Mouse (Mus musculus) neural tube, embryonic 15.5 days (tissue): ENCODE data around the gene Bik. TPM values are rescaled to one million over a fixed set of nuclear protein-coding genes. Genes with fewer than 3 reads are reported as not detected.

Experiments
- ATAC-seq: fragments of 200-750 bp; cut with Nextera tagmentation; 2 replicates; pipeline ENCODE4 v1.8.0; 2017; ENCODE audit warnings: mild to moderate bottlenecking, moderate TSS enrichment, moderate library complexity; ENCODE audit not compliant: low FRiP score
- H3K27ac ChIP-seq: fragments of 300-500 bp; sonication (generic); replicated peaks from 2 replicates; pipeline ENCODE4 v1.5.1; 2015; ENCODE audit warnings: mild to moderate bottlenecking, inconsistent platforms
- H3K27me3 ChIP-seq: fragments of 300-500 bp; sonication (generic); replicated peaks from 2 replicates; pipeline ENCODE4 v1.6.1; 2015; ENCODE audit warnings: inconsistent platforms
- H3K36me3 ChIP-seq: fragments of 300-500 bp; sonication (generic); 2 replicates; pipeline ENCODE4 v1.6.1; 2015; ENCODE audit warnings: inconsistent platforms
- H3K4me1 ChIP-seq: fragments of 300-500 bp; sonication (generic); 2 replicates; pipeline ENCODE4 v1.6.1; 2015; ENCODE audit warnings: inconsistent platforms
- H3K4me2 ChIP-seq: fragments of 300-500 bp; sonication (generic); 2 replicates; pipeline ENCODE4 v1.6.1; 2015; ENCODE audit warnings: inconsistent platforms, mild to moderate bottlenecking, moderate library complexity
- H3K4me3 ChIP-seq: fragments of 300-500 bp; sonication (generic); replicated peaks from 2 replicates; pipeline ENCODE4 v1.5.1; 2015; ENCODE audit warnings: mild to moderate bottlenecking, inconsistent platforms
- H3K9ac ChIP-seq: fragments of 300-500 bp; sonication (generic); replicated peaks from 2 replicates; pipeline ENCODE4 v1.6.1; 2015; ENCODE audit warnings: mild to moderate bottlenecking, inconsistent platforms
- H3K9me3 ChIP-seq: fragments of 300-500 bp; sonication (generic); replicated peaks from 2 replicates; pipeline ENCODE4 v1.6.1; 2016; ENCODE audit warnings: inconsistent platforms
- WGBS: fragments of 180-500 bp; shearing (Covaris S2); methylation state at CpG from one replicate; pipeline ENCODE4 v1.1.7; 2015; ENCODE audit warnings: mixed read lengths; 5-methylcytosine and 5-hydroxymethylcytosine counted together
- polyA plus RNA-seq: library from polyadenylated mRNA; unstranded; fragments of >200 nt; fragmentation: Nextera tagmentation; extraction: Ambion mirVana; gene quantifications from 2 replicates; pipeline ENCODE4 v1.2.1, GENCODE M21; 2015

Gene Bik
- polyA plus RNA-seq, 1 experiment from 2014 or later, result 0.75 TPM

DNA sequence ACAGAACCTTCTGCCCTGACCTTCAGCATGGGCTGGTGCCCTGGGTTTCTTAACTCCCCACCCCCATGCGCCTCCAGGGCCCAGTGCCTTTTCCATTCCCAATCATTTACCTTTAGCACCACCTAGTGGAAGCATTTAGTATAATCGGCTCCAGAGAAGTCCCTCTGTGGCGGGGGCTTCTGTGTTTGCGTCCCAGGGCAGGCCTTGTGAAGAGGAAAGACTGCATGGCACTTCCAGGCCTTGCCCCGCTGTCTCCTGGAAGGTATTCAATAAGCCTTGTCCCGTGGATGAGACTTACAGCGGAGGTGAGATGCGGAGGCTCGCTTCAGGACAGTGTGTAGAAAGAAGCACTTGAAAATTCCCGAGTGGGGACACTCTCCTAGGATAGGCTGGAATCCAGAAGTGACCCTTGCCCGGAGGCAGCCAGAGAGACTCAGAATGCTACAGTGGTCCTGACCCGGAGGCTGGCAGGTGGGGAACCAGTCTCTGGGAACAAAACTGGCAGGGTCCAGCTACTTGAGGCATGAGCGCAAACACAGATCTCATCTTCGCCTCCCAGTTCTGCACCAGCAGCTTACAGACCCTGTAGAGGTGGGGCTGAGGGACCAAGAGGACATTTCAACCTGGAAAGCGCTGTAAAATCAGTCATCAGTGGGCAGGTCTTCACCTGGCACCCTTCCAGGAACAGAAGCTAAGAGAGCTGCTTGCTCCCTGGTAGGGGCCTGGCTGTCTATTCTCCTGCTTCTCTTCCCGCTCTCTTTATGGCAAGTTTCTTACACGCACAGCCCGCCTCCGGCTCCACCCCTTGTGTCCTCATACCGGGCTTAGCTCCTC, 8.2 kb upstream of the Bik start:
- Histone ChIP-seq H3K4me3 (no peak overlapping the region), H3K9ac (no peak overlapping the region), H3K36me3 (no peaks in the 10 kb centered on the region), H3K9me3 (no peaks in the 10 kb centered on the region), H3K4me1 (peaks cover 14% of the 10 kb centered on the region), H3K27ac (no peak overlapping the region), H3K27me3 (no peaks in the 10 kb centered on the region), H3K4me2 (0 out of 2 replicates have a peak overlapping the region, but pooled peaks have one; percentile 27)
- 32% methylated on average over 20 of the region's 20 CpGs for WGBS
- peak; percentile 21; the same call in 1 of the 2 replicates for ATAC-seq

DNA sequence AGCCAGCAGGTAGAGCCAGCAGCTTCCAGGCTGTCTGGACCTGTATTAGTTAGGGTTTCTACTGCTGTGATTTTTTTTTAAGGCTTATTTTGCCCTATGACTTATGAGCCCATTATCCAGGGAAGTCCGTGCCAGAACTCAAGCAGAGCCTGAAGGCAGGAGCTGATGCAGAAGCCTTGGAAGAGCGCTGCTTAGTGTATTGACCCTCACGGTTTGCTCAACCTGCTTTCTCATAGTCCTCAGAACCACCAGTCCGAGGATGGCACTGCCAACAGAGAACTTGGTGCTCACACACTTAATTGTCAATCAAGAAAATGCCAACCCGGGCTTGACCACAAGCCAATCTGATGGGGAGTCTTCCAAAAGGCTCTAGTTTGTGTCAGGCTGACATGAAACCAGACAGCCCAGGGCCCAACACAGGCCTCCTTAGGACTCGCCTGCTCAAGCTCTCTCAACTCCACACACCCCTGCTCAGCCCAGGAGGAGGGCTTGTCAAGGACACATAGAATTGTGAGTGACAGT, 5.7 kb upstream of the Bik start:
- WGBS, result 88% methylated on average over 6 of the region's 6 CpGs
- no peak overlapping the region for H3K27ac ChIP-seq
- no peak overlapping the region for H3K4me2 ChIP-seq
- peaks cover 17% of the 10 kb centered on the region for H3K27me3 ChIP-seq
- no peaks in the 10 kb centered on the region for H3K36me3 ChIP-seq
- no peak overlapping the region for H3K4me3 ChIP-seq
- H3K4me1 ChIP-seq, result peaks cover 18% of the 10 kb centered on the region
- no peaks in the 10 kb centered on the region for H3K9me3 ChIP-seq
- no peak overlapping the region for H3K9ac ChIP-seq
- no peak for ATAC-seq

DNA sequence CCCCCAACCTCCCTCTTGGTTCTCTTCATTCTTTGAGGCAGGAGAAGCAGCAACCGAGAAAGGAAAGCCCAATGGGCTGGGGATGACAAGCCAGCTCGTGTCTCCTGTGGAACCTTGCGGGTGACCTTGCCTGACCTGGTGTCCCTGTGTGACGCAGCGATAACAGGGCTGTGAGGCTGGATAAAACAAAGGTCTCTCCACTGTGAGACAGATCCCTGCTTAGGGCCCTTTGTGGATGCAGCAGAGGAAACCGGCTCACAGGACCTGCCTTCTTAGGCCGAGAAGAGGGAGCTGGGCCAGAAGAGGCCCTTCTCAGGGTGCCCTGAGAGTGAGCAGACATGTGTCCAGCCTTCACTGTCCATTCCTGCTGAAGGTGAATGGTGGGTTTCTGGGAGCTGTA, 3.5 kb upstream of the Bik start:
- no peaks in the 10 kb centered on the region for H3K9me3 ChIP-seq
- no peak for ATAC-seq
- no peak overlapping the region for H3K4me2 ChIP-seq
- no peak overlapping the region for H3K9ac ChIP-seq
- peaks cover 30% of the 10 kb centered on the region for H3K4me1 ChIP-seq
- WGBS, result 35% methylated on average over 7 of the region's 7 CpGs
- peaks cover 38% of the 10 kb centered on the region for H3K27me3 ChIP-seq
- no peaks in the 10 kb centered on the region for H3K36me3 ChIP-seq
- no peak overlapping the region for H3K27ac ChIP-seq
- no peak overlapping the region for H3K4me3 ChIP-seq

DNA sequence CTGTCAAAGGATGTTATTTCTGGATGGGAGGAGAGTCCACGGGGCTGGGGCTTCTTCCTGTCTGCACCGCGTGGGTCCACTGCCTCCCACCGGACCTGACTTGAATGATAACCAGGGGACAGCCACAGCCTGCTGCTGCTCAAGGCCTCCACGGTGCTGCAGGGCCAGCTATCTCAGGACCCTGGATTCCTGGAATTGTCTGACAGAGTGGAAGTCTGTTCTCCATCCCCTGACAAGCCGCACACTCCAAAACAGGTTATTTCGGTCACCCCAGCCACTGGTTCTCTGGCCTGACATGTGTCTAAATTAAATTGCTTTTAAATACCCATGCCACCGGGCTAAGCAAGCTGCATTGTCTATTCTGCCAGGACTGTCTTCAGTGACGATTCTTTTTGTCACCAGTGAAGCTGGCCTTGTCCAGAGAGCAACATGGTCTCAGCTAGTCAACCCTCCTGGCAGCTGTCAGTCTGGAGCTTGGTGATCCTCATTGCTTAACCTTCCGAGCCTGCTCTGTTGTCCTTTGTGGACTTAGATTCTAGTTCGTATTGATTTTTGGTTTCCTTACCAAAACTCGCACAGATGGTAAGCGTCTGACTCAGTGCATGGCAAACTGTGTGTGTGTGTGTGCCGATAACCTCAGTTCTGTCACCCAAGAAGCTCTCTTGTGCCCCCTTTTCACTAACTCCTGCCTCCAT, 2.9 kb upstream of the Bik start:
- H3K9ac ChIP-seq, result no peak overlapping the region
- no peak overlapping the region for H3K4me2 ChIP-seq
- peaks cover 24% of the 10 kb centered on the region for H3K4me1 ChIP-seq
- no peaks in the 10 kb centered on the region for H3K36me3 ChIP-seq
- H3K27me3 ChIP-seq, result peaks cover 43% of the 10 kb centered on the region
- 56% methylated on average over 14 of the region's 14 CpGs for WGBS
- no peak overlapping the region for H3K4me3 ChIP-seq
- no peak for ATAC-seq
- H3K27ac ChIP-seq, result no peak overlapping the region
- H3K9me3 ChIP-seq, result no peaks in the 10 kb centered on the region

DNA sequence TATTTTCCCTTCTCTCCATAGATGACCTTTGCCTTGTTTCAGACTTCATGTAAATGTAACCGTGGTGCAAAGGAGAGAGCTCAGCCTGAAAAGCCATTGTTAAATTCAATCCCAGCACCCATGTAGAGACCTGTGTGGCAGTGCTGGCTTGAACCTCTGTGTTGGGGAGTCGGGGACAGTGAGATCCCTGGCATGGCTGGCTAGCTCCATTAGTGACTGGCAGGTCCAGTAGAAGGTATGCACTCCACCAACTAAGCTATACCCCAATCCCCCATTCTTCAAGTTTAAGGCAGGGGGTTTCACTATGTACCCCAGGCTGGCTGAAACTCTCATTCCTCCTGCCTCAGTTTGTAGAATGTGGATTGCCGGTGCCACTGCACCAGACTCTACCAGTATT, 2.3 kb upstream of the Bik start:
- Histone ChIP-seq H3K27ac (no peak overlapping the region), H3K9ac (no peak overlapping the region), H3K4me1 (peaks cover 23% of the 10 kb centered on the region), H3K27me3 (peaks cover 49% of the 10 kb centered on the region), H3K4me2 (no peak overlapping the region), H3K36me3 (no peaks in the 10 kb centered on the region), H3K9me3 (no peaks in the 10 kb centered on the region), H3K4me3 (no peak overlapping the region)
- ATAC-seq, result no peak
- 84% methylated on average over 3 of the region's 3 CpGs for WGBS

DNA sequence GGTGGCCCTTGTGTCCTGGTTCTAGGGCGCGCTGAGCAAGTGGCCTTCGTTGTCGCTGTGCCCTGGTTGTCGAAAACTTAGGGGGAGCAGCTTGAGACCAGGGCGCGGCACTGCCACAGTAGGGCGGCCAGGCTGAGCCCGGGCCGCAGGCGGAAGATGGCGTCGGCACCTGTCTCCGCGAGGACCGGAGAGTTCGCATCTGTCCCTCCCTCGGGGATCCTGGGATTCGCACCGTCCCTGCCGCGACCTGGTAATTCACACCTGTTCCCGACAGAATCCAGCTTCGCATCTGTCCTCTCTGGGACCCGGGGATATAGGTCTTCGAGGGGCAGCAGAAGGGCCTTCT, 403 bp downstream of the Bik start:
- Histone ChIP-seq H3K36me3 (no peaks in the 10 kb centered on the region), H3K4me3 (peak overlapping the region; percentile 46), H3K27ac (no peak overlapping the region), H3K4me2 (peak overlapping the region; percentile 90), H3K9me3 (no peaks in the 10 kb centered on the region), H3K4me1 (peaks cover 23% of the 10 kb centered on the region), H3K9ac (peak overlapping the region; percentile 15; the same call in 1 of the 2 replicates), H3K27me3 (peaks cover 49% of the 10 kb centered on the region)
- ATAC-seq, result no peak
- 2% methylated on average over 26 of the region's 26 CpGs for WGBS

GRCm38 (mm10) chr15:83527747-83528146, 1.1 kb downstream of the Bik start:
- WGBS, result 81% methylated on average over 2 of the region's 2 CpGs
- H3K4me3 ChIP-seq, result 0 out of 2 replicates have a peak overlapping the region, but pooled peaks have one; percentile 46
- H3K9ac ChIP-seq, result no peak overlapping the region
- no peak overlapping the region for H3K4me2 ChIP-seq
- peaks cover 49% of the 10 kb centered on the region for H3K27me3 ChIP-seq
- no peaks in the 10 kb centered on the region for H3K36me3 ChIP-seq
- no peak overlapping the region for H3K27ac ChIP-seq
- no peak for ATAC-seq
- peaks cover 23% of the 10 kb centered on the region for H3K4me1 ChIP-seq
- H3K9me3 ChIP-seq, result no peaks in the 10 kb centered on the region

DNA sequence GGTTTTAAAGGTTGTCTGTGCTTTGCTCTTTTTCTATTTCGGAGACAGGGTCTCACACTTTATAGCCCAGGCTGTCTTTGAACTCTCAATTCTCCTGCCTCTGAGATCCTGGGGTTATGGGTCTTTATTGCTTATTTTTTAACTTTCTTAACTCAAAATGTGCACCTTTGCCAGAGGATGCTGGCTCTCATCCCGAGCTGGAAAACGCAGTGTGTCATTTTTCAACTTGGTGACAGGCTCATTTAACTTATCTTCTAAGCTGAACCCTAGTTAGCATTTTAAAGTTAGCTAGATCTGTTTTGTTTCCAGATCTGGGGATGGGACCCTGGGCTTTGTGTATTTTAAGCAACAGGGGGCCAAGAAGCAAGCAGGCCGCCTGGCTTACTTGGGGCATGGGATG, 2.2 kb downstream of the Bik start:
- Histone ChIP-seq H3K4me1 (peaks cover 15% of the 10 kb centered on the region), H3K4me3 (no peak overlapping the region), H3K27ac (no peak overlapping the region), H3K27me3 (peaks cover 49% of the 10 kb centered on the region), H3K9ac (no peak overlapping the region), H3K9me3 (no peaks in the 10 kb centered on the region), H3K36me3 (no peaks in the 10 kb centered on the region), H3K4me2 (no peak overlapping the region)
- no peak for ATAC-seq
- WGBS, result 70% methylated on average over 4 of the region's 4 CpGs

DNA sequence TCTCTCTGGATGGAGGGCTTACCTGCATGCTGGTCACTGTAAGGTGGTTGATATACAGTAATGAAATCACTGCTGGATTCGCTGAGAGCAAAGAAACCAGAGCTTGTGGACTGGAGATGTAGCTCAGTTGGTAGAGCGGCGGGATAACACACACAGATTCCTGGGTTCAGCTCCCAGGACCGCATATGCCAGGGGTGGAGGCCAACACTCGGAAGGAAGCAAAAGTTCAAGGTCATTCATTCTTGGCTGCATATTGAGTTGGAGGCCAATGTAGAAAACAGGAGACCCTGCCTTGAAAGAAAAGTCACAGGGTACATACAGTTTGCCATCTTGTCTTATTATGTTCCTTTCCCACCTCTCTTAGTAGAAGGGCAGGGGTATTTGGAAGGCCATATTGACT, 3.1 kb downstream of the Bik start:
- no peaks in the 10 kb centered on the region for H3K36me3 ChIP-seq
- no peaks in the 10 kb centered on the region for H3K9me3 ChIP-seq
- ATAC-seq, result no peak
- no peak overlapping the region for H3K9ac ChIP-seq
- H3K4me1 ChIP-seq, result peaks cover 15% of the 10 kb centered on the region
- no peak overlapping the region for H3K27ac ChIP-seq
- 81% methylated on average over 5 of the region's 5 CpGs for WGBS
- no peak overlapping the region for H3K4me3 ChIP-seq
- no peak overlapping the region for H3K4me2 ChIP-seq
- H3K27me3 ChIP-seq, result peaks cover 44% of the 10 kb centered on the region

DNA sequence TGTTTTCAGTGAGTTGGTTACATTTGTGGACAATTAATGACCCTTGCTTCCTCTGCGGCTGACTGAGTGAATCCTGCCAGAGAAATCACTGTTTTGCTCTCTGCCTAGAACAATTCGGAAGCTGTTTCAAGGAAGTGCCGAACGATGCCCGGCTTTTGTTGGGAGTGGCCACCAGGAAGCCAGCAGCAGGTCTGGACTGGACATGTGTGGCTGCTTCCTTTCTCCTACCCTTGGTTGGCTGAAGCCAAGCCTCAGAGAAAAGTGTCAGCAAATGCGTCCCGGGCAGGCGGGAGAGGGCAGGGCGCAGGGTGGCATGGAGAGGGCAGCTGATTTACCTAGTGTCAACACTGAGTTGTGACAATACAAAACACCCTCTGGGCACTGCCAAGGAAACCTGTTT, 3.6 kb downstream of the Bik start:
- WGBS, result 82% methylated on average over 9 of the region's 9 CpGs
- Histone ChIP-seq H3K36me3 (no peaks in the 10 kb centered on the region), H3K9me3 (no peaks in the 10 kb centered on the region), H3K4me1 (peaks cover 15% of the 10 kb centered on the region), H3K4me2 (no peak overlapping the region), H3K9ac (no peak overlapping the region), H3K27me3 (peaks cover 39% of the 10 kb centered on the region), H3K4me3 (no peak overlapping the region), H3K27ac (no peak overlapping the region)
- ATAC-seq, result no peak

DNA sequence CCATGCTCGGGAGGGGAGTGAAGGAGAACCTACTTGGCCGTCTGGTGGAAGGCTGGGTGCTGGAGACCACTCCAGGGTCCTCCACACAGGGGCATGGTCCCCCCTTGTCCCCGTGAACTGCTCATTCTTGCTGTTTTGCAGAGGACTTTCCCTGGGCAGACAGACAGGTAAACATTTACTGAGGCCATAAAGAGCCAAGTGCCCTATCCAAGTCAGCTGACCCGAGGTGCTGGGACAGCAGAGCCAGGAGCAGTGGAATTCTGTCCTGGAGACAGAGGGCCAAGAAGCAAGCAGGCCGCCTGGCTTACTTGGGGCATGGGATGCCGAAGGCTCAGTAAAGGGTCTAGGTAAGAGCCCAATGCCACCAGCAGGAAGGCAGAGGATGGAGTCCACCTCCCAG, 4.0 kb downstream of the Bik start:
- WGBS, result 73% methylated on average over 6 of the region's 6 CpGs
- ATAC-seq, result no peak
- Histone ChIP-seq H3K4me3 (no peak overlapping the region), H3K4me2 (no peak overlapping the region), H3K9ac (no peak overlapping the region), H3K4me1 (peaks cover 15% of the 10 kb centered on the region), H3K27ac (no peak overlapping the region), H3K9me3 (no peaks in the 10 kb centered on the region), H3K36me3 (no peaks in the 10 kb centered on the region), H3K27me3 (peaks cover 34% of the 10 kb centered on the region)

DNA sequence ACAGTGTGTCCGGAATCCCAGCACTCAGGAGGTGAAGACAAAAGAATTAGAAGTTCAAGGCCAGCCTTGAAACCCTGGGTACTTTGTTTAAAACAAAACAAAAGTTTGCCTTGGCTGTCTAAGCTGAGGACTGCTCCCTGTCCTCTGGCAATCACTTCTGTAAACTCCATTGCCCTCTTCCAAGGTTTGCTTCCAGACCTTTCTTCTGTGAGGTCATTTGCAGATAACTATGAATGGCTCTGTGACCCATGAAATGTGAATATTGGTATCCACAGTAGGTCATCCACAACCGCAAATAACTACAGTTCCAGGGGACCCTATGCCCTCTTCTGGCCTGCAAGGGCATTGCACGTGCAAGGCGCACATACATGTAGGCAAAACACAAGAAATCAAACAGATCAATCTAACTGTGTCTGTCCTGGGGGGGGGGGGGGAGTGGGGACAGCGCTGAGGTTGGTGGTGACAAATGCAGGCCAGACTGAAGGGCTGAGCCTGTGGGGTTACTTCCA, 5.4 kb downstream of the Bik start:
- Histone ChIP-seq H3K4me3 (no peak overlapping the region), H3K9ac (no peak overlapping the region), H3K27me3 (peaks cover 23% of the 10 kb centered on the region), H3K4me1 (peaks cover 4% of the 10 kb centered on the region), H3K27ac (no peak overlapping the region), H3K36me3 (no peaks in the 10 kb centered on the region), H3K4me2 (no peak overlapping the region), H3K9me3 (no peaks in the 10 kb centered on the region)
- WGBS, result 91% methylated on average over 4 of the region's 5 CpGs
- ATAC-seq, result no peak
